Mouse (Mus musculus) thymus, postnatal 0 days (tissue): Measurements from ENCODE around the gene Efhb. TPM values are rescaled to one million over a fixed set of nuclear protein-coding genes. Genes with fewer than 3 reads are reported as not detected.

Source experiments
- DNase-seq: peaks from one replicate; pipeline ENCODE4 v3.0.0-alpha.2; 2015; ENCODE audit warnings: low spot score
- polyA plus RNA-seq: library from polyadenylated mRNA; unstranded; fragments of >200 nt; fragmentation: Nextera tagmentation; extraction: Ambion mirVana; gene quantifications from 2 replicates; pipeline ENCODE4 v1.2.1, GENCODE M21; 2015

The Efhb gene
- polyA plus RNA-seq: 0.12 and 0.18 TPM in 2 replicates

DNA sequence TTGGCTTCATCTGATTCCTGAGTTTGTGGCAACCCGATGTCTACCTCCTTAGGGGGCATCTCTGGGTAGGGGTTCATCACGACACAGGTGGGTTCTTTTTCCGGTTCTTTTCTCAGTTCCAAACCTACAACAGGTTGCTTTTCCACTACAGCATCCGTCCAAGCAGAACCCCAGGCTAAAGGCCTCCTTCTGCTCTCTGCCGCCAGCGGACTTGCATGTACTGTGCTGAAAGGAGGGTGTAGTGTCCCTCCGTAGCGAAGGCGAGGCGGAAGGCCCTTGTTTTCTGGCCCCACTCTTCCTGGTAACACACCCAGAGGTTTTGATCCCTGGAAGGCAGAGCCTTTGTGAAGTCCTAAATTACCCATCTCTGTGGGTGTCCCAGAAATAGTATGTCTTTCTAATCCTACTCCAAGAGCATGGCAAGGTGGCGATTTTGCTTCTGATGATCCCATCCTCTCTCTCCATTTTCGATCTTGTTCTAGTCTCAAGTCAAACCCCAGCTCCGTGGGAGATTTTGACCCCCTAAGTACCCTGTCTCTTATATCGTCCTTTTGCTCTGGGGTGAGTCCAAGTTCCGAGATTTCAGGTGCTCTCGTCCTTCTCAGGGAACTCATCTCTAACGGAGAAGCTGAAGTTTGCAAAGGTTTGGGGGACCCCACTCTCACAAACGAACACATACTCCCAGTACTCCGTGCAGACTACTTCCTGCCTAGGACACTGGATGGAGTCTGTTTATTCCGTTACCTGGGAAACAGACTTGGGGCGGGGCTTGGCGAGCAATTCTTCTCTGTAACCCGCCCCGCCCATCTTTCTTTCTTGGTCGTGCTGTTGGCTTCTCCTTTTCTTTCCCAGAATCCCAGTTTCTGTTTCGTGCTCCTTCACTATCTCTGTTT, at the start of gene Efhb:
Efhb (minus strand) TSS at position 719 of the 893 bp plus-strand sequence.
- DNase-seq: peak; percentile 74

DNA sequence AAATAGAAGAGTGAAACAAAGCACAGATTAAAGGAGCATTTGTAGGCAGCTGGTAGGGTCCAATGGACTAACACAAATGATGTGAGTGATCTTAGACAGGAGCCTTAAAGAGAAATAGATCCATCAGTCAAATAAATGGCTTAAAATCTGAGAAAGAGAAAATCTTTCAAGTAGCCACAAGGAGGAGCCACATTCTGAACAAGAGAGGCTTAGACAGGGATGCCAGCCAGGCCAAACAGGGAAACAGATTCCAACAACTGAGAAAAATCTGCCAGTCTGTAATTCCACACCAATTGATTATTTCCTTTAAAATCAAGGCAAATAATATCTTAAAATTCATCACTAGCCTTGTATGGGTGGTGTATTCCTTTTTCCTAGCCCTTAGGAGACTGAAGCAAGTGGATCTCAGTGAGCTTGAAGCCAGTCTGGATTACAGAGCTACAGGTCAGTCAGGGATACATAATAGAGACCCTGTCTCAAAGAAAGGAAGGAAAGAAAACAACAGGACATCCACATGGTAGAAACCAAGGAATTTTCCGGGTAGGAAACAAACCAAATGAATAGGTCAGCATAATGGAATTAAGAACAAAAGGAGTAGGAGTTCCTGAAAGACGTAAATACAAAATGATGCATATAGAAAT, 49.3 kb upstream of the Efhb start:
- DNase-seq: no peak

DNA sequence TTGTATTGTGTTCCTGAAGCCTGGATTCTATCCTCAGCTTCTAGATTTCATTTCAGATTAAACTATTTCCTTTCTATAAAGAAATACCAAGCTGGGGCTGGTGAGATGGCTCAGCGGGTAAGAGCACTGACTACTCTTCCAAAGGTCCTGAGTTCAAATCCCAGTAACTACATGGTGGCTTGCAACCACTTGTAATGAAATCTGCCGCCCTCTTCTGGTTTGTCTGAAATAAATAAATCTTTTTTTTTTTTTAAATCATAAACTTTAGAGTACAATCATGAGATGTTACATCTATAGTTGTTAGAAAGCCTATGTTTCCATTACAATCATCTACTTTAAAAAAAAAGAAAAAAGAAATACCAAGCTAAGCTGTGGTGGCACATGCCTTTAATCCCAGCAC, 39.8 kb upstream of the Efhb start:
- DNase-seq: no peak

DNA sequence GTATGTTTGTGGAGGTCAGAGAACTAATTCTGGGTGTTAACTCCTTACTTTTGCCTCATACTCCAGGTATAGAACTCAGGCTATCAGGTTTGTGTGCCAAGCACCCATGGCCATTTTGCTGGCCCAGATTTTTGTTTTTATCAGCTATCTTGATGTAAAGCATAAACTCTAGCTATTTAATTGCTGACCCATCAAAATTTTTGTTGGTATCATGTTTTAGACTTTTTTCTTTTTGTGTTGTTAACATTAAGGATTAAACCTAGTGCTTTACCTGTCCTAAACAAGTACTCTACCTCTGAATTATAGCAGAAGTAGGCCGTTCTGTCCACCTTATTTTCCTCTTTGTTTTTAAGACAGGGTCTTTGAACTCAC, 25.9 kb upstream of the Efhb start:
- DNase-seq: no peak

DNA sequence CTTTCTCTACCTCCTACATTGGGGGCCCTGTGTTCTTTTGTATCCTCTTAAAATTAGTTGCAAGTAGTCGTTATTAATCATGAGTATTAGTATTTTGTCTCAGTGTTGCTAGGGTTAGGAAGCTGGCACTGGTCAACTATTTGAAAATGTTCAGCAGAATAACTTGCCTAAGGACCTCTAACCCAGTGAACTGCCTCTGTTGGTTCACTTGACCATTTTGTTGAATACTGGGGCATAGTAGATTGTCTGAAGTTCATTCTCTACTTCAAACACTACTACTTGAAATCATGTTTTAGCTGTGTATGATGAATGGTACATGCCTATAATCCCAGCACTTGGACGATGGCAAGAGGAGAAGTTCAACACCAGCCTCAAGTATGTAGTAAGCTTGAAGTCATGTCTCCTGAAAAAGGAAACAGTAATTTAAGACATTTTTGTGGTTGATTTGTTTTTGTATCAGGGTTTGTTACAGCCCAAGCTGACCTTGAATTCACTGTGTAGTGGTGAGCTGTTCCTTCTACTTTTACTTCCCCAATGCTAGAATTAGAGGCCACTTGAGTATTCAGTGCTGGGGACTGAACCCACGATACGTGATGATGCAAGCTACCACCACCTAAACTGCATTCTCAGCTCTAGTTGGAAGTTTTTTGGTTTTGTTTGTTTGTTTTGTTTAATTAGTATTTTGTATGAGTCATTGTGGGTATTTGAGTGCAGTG, 25.3 kb upstream of the Efhb start:
- DNase-seq: no peak

DNA sequence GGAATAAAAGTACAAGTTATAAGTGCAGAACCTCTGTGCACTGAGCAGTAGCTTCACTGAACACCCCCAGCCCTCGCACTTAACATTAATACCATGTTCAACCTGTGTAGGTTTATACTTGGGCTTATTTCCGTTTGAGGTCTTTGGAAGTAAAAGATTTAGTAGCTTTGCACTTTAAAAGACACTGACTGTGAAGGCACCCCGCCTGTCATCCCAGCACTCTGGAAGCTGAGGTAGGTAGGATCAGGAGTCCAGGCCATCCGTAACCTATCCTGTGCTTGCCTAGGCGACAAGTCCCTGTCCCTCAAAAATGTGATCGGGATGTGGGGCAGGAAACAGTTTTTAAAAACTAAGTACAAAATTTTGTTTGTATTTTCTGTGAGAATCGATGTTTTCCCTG, 17.3 kb upstream of the Efhb start:
- no peak for DNase-seq

DNA sequence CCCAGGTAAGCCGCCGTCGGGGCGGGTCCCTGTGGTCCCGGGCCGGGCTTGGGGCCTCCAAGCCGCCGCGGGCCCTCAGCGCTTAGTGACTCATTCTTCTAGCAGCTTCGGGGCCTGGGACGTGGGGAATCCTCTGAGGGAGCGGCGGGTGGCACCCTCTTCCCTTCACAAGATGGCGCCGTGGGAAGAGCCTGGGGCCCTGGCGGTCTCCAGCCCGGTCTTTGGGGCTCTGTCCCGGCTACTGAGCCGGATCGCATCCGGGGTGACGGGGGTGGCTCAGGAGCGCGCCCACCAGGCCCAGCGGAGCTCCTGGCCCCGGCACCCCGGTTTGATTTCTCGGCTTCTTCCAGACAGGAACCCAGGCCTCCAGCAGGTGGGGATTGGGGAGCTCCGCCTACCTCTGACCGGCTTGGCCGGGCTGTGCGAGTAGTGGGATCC, 16.5 kb upstream of the Efhb start:
- DNase-seq: no peak

DNA sequence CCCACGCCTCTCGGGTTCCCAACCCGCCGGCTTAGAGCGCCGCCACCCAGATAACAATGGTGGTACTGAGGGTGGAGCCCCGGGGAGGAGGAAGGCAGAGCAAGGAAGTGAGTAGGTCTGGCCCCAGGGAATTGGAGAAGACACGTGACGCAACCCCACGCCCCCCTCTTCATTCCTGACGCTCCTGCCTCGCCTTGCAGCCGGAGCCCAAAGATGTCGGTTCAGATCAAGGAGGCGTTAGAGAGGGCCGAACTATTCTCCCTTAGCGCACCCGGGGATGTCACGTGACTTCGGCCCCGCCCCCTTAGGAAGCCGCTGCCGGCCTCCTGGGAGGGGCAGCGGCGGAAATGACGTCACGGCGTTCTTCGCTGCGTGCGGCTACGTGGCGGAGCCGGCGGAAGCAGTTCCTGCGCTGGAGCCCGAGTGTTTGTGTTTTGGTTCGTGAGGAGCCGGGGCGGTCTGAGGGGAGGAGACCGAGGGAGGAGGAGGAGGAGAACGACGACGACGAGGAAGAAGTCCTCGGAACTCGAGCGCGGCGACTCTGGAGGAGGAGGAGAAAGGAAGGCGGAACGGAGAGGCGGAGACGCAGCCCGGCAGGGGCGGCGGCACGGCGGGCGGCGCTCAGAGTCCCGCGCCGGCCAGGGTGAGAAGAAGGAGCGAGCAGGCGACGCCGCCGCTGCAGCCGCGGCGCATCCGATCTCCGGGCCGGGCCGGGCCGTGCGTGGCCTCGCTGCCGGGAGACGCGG, 15.9 kb upstream of the Efhb start, which contains the start of gene Rab5a:
Rab5a (plus strand) TSS at position 377 of the 746 bp plus-strand sequence.
- DNase-seq: peak; percentile 99

DNA sequence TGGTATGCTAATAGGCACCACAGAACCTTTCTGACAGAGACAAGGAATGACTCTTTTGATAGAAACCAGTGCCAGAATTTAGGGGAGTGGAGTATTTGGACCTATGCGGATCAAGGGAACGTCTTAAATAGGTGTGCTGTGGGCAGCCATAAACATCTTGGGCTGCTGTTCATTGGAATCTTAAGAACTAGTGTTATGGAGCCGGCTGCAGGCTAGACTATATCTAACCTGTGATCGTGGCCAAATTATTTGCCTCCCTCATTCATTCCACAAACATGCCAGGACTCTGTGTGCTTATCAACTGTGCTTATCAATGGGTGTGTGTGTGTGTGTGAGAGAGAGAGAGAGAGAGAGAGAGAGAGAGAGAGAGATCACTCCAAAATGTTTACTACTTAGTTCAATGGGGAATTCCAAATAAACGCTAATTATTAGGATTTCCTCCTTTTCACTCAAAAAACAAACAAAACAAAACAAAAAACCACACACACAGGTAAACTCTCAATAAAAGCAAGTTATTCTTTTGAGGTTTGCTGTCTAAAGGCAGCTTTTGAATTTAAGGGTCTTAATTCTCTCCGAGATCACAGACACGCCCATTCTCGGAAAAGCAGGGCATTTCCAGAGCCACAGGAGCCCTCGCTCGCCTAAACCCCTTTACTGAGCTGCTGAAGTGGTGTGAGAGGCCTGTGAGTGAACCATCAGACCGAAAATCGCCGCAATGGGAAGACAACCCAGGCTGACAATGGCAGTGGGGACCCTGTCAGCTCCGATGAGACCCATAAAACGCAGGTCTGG, 15.1 kb upstream of the Efhb start:
- DNase-seq: no peak

DNA sequence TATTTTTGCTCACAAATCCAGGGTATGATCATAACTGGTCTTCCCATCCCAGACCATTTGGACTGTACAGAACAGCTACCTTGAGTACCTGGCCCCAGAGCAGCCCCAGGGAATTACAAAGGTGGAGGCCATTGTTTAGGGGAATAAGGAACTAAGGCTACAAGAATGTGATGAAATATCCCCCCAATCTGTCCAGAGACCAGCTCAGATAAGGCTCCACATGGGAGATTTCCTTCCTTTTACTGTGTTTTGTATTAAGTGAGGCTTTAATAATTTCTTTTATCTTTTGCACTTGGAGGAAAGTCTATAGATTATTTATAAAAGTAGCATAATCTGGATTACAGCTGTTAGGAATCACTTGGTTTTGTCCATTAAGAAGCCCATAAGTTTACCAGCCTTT, 5.6 kb upstream of the Efhb start:
- no peak for DNase-seq

DNA sequence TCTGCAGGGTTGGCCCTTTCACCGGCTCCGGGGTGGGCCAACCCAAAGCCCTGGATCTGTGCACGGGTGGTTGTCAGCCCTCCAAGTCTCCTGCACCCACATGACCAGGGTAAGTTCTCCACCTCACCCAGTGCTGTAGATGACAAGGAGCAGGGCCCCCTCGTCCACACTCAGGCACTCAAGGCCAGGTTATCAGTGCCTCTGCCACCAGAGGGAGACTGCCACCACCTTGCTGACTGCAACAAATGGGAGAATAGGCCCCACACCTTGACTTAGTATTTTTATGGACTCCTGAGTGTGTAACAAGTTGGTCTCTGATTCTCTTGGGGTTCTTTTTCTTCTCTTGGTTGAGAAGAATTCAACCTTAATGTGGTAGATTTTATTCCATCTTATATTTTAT, 2.4 kb upstream of the Efhb start:
- DNase-seq: peak; percentile 30

DNA sequence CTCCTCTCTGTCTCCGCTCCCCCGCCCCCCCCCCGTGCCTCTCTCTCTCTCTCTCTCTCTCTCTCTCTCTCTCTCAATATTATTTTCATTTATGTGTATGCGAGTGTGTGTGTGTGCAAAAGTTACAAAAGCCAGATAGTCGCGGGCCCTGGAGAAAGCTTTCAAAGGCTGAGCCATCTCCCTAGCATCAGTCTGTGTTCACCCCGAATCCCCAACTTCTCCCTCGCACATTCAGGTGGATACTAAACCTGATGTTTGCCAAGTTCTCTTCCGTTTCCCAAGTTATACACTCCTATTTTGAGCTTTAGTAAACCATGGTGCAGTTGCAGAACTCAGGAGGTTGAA, 347 bp upstream of the Efhb start:
- no peak for DNase-seq

DNA sequence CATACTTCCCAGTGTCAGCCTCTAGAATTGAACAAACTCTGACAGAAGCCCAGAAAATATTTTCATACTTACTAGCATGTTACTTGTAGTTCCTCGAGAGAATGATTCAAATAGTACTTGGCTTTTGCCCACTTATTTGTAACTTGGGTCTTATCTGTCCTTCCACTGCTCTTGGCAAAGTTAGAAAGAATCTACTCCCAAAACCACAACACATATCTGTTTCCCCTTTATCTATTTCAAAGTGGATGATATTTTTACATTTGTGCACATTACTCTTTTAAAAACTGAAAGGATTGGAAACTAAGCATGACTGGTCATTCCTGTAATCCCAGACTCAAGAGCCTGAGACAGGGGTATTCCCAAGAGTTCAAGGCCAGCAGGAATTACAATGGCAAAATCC, 6.4 kb downstream of the Efhb start:
- no peak for DNase-seq

DNA sequence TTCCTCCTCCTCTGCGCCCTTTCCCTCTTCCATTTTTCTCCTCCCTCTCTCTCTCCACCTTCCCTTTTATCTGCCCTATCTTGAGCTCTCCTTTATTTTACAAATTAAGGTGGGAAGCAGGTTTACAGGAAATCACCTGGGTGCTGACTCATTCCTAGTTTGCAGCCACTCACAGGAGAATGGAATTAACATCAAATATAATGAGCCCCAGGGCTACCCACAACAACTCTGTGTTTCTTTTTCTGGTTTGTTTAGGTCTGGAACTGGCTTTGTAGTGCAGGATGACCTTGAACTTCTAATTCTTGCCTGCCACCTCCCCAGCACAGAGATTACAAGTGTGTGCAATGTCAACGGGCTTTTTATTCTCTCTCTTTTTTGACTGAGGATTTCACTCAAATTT, 7.0 kb downstream of the Efhb start:
- DNase-seq: no peak

DNA sequence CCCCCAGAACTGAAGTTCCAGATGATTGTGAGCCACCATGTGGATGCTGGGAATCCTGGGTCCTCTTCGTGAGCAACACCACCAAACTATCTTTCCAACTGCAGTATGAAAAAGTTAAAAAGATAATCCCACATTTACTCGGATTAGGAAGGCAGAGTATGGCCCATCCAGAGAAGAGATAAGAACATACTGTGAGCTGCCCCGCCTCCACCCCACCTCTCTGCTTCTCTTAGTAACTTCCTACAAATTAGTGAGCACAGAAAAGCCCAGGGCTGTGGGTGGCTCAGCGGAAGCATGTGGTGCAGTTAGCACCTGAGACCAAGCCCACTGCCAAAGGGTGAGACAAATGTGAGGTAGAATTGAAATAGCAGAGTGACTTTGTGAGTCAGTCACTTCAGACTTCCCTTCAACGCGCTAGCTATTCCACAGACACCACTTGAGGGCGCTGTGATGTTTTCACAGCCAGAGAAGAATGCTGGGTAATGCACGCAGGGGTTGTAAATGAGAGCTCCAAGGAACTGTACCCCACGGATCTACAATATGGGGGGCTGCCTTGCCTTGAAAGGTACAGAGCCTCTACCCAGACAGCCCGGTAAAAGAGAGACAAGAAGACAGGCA, 60.3 kb downstream of the Efhb start:
- DNase-seq: peak; percentile 31

DNA sequence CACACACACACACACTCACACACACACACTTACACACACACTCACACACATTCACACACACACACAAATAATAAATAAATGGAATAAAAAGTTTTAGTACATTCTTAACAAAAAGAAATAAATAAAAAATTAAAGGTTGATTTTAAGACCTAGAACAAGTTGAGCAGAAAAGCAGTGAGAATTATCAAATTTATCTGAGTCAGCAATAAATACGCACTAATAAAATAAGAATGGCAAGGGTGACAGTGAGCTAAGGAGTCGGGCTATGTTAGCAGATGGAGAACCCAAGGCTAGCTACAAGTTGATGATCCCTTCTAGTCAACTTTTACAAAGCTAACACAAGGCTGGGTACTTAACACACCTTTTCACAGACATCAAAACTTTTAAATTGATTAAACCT, 69.9 kb downstream of the Efhb start:
- no peak for DNase-seq

DNA sequence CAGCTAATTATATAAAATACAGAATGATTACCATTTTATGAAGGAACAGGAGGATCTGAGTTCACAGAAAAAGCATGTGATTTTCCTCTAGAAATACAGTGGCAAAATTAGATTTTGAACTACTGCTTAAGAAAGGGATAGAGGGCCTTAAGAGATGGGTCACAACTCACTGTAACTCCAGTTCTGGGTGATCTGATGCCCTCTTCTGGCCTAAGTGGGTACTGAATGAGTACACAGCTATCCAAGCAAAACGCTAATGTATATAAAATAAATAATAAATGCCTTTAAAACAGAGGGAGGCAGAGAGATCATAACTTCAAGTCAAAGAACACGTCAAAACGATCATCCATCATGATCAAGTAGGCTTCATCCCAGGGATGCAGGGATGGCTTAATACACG, 73.6 kb downstream of the Efhb start:
- DNase-seq: peak; percentile 37

DNA sequence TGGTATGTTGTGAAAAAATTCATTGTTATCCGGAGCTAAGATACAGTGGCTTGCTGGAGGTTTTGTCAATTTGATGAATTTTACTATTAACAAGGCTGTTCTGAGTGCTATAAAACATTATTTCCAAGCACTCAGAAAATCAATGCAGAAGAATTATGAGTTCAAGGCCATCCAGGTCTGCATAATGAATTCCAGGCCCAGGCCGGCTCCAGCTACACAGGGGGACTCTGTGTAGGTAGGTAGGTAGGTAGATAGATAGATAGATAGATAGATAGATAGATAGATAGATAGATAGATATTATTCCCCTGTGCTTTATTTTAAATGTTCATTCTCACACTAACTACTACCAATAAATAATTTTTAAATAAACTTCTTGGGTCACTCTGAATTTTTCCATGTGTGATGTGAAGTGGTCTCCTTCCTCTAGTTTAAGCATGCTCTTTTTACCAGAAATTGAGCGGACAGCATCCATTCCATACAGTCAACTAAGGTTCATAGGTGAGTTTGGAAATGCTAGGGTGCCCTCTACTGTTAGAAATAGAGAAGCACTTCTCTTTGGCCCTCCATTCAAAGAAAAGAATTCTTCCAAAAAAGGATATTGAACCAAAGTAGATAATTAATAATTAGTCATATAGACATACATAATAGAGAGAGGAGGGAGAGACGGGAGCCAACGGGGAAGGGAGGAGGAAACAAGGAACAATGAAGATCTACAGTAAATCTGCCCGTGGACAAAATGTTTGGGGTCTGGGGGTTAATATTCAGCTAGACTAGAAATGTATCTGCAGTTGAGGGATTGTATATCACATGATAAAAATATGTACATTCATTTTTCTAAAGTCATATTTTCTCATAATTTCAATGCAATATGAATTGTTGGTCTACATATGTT, 75.3 kb downstream of the Efhb start:
- DNase-seq: peak; percentile 29

DNA sequence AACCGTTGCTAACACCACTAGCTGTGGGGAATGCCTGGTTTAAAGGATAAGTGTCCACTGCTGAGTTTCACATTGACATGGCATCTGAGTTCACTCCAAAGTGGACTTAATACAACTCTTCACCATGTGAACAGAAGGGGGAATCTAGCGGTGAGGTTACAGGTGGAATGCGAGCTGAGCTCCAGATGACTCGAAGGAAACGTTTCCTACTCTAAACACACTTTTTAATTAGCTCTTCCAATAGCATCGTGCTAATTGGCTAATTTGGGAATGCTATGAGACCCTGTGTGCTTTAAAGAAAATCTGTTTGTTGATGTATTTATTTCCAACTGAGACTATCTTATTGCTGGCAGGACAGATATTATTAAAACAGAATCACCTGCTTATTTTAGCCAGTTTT, 76.3 kb downstream of the Efhb start:
- no peak for DNase-seq
